Mouse (Mus musculus) cerebellum, adult 2 months (tissue): ENCODE results near the gene Suco.

Experiments
- CTCF ChIP-seq: fragments of 200-500 bp; IDR thresholded peaks from 2 replicates; pipeline ENCODE4 v1.5.1; 2011; ENCODE audit warnings: low read depth, mild to moderate bottlenecking, control low read depth, low read length, moderate library complexity, borderline replicate concordance; ENCODE audit not compliant: insufficient read depth
- POLR2A ChIP-seq: fragments of 200-500 bp; IDR thresholded peaks from 2 replicates; pipeline ENCODE4 v1.6.1; 2011; ENCODE audit warnings: low read length, control low read depth, borderline replicate concordance; ENCODE audit not compliant: insufficient read depth

DNA sequence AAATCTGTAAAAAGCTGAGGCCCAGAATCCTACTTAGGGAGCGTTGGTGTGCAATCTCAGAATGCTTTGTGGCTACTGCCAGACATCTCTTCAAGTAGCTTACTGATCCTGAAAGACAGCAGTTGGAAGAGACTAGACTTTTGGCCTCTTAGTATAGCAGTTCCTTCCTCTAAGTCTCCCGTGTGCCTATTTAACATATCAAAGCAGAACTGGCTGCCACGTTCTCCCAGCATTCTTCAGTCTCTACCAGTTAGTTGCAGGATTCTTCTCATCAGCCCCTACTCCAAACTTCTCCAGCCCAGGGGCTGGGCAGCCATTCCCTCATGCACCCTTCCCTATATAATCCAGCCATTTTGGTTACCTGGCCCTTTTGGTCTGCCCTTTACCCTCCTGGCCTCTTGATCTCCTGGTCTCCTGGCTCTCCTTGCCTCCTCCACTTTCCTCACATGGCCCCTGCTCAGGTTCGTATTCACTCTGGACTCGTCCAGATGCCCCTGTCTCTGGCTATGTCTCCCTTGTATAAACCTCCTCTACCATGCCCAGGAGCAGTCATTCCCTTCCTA is 1.2 kb upstream of the Suco start:
- TF ChIP-seq CTCF (no peak), POLR2A (no peak)
